Mouse (Mus musculus) forebrain, embryonic 15.5 days (tissue): ENCODE results near the gene Cabp4. TPM values are rescaled to one million over a fixed set of nuclear protein-coding genes. Genes with fewer than 3 reads are reported as not detected.

Experiments
- ATAC-seq: fragments of 200-750 bp; cut with Nextera tagmentation; replicated peaks from 2 replicates; pipeline ENCODE4 v1.8.0; 2017; ENCODE audit warnings: mild to moderate bottlenecking, moderate TSS enrichment, moderate library complexity
- H3K27ac ChIP-seq: fragments of 300-500 bp; sonication (generic); replicated peaks from 2 replicates; pipeline ENCODE4 v1.5.1; 2015; ENCODE audit warnings: mild to moderate bottlenecking, inconsistent platforms
- H3K27me3 ChIP-seq: fragments of 300-500 bp; sonication (generic); 2 replicates; pipeline ENCODE4 v1.6.1; 2015; ENCODE audit warnings: inconsistent platforms
- H3K36me3 ChIP-seq: fragments of 300-500 bp; sonication (generic); 2 replicates; pipeline ENCODE4 v1.6.1; 2015; ENCODE audit warnings: mild to moderate bottlenecking, inconsistent platforms
- H3K4me1 ChIP-seq: fragments of 300-500 bp; sonication (generic); 2 replicates; pipeline ENCODE4 v1.6.1; 2015; ENCODE audit warnings: inconsistent platforms
- H3K4me2 ChIP-seq: fragments of 300-500 bp; sonication (generic); replicated peaks from 2 replicates; pipeline ENCODE4 v1.6.1; 2015; ENCODE audit warnings: mild to moderate bottlenecking, inconsistent platforms
- H3K4me3 ChIP-seq: fragments of 300-500 bp; sonication (generic); 2 replicates; pipeline ENCODE4 v1.5.1; 2015; ENCODE audit warnings: mild to moderate bottlenecking, inconsistent platforms
- H3K9ac ChIP-seq: fragments of 300-500 bp; sonication (generic); replicated peaks from 2 replicates; pipeline ENCODE4 v1.6.1; 2015; ENCODE audit warnings: mild to moderate bottlenecking, inconsistent platforms
- H3K9me3 ChIP-seq: fragments of 300-500 bp; sonication (generic); 2 replicates; pipeline ENCODE4 v1.6.1; 2016; ENCODE audit warnings: inconsistent platforms
- WGBS: fragments of 180-500 bp; shearing (Covaris S2); methylation state at CpG from one replicate; pipeline ENCODE4 v1.1.7; 2015; ENCODE audit warnings: mixed read lengths; 5-methylcytosine and 5-hydroxymethylcytosine counted together
- polyA plus RNA-seq: library from polyadenylated mRNA; unstranded; fragments of >200 nt; fragmentation: Nextera tagmentation; extraction: Ambion mirVana; gene quantifications from 2 replicates; pipeline ENCODE4 v1.2.1, GENCODE M21; 2015

Cabp4 gene
- 0.10 and 0.15 TPM in 2 replicates for polyA plus RNA-seq

GRCm38 (mm10) chr19:4143759-4144268 lies at the start of gene Cabp4:
TSS of gene Cabp4 (minus strand) at chr19:4144033.
- no peak within 1 kb of the TSS for H3K4me3 ChIP-seq
- no peaks in the 10 kb centered on the region for H3K36me3 ChIP-seq
- peaks cover 9% of the 10 kb centered on the region for H3K4me1 ChIP-seq
- H3K9ac ChIP-seq = no peak within 1 kb of the TSS
- no peak within 1 kb of the TSS for H3K27ac ChIP-seq
- ATAC-seq = no peak
- no peaks in the 10 kb centered on the region for H3K9me3 ChIP-seq
- 86% methylated on average over 7 of the region's 7 CpGs for WGBS
- H3K27me3 ChIP-seq = no peaks in the 10 kb centered on the region
- H3K4me2 ChIP-seq = no peak within 1 kb of the TSS

DNA sequence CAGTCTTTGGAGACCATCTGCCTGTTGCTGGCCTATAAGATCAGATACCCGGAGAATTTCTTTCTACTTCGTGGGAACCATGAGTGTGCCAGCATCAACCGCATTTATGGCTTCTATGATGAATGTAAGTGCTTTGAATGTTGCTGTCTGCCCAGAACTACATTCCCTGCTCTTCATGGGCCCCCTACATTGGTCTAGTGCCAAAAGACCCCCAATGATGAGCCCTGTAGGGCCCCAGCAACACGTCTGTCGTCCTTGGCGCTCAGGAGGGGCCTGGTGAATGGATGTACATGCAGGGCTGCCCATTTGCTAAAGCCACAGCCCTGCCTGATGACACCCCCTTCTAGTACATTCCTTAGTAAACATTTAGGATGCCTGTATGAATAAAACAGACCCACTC lies 49.3 kb upstream of the Cabp4 start:
- Histone ChIP-seq H3K27me3 (no peaks in the 10 kb centered on the region), H3K4me1 (peaks cover 38% of the 10 kb centered on the region), H3K4me3 (peak overlapping the region; percentile 95), H3K9me3 (no peaks in the 10 kb centered on the region), H3K9ac (peak overlapping the region; percentile 98), H3K27ac (no peak overlapping the region), H3K4me2 (peak overlapping the region; percentile 87), H3K36me3 (peaks cover 41% of the 10 kb centered on the region)
- no peak for ATAC-seq
- 57% methylated on average over 6 of the region's 6 CpGs for WGBS

DNA sequence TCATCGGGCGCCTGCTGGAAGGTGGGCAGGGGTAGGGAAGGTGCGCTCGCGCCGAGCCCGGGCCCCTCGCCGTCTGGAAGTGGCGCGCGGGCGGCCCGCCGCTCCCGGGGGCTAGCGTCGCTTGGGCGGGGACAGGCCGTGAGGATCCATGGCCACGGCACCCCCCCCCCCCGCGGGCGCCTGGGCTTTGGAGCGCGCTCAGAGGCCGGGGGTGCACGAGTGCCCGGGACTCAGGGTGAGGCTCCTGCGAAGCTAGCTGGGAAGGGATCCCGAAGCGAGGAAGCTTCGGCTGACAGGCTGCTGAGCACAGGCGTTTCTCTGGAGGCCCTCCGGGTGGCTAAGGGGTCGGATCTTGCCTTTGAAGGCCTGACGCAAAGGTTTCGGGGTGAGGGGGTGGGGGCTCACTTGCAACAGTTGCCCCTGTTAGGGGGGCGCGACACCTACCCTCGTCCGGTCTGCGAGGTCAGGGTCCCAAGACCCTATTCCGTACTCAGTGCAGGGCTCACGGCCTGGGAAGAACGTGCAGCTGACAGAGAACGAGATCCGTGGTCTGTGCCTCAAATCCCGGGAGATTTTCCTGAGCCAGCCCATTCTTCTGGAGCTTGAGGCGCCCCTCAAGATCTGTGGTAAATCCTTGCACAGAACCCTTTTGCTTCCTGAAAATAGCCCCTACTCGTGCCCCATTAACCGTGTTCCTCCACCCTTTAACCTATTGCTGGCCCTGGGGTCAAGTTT lies 48.6 kb upstream of the Cabp4 start:
- under 1% methylated on average over 51 of the region's 52 CpGs for WGBS

DNA sequence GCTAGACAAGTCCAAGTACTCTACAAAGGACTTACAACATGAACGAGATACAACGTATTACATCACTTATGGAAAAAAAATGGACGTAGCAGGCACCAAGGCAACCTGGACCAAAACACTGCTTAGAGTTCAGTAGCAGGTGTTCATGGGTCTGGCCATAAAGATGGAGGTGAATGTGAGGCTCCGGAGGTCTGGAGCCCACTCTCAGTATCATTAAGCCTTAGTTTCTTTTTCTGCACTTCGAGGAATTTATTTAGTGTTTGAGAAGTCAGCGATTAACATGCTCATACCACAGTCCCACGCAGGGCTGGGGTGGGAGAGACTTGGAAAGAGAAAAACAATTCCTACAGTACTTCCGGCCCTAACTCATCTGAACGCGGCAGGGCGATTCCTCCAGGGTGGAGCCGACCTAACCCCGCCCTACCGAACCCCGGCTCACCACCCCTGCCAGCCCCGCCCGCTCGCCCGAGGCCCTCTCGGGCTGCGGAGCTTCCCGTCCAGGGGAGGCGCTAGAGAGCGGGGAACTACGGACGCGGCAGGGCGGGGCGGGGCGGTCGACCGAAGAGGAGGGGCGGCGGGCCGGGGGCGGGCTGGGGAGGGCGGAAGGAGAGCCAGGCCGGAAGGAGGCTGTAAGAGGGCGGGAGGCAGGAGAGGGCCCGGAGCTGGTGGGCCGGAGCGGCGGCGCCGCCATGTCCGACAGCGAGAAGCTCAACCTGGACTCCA lies 47.9 kb upstream of the Cabp4 start, which contains the start of gene Ppp1ca:
Gene Ppp1ca (plus strand): TSS at position 538 of the 723 bp plus-strand sequence.
- Histone ChIP-seq H3K36me3 (peaks cover 36% of the 10 kb centered on the region), H3K9me3 (no peaks in the 10 kb centered on the region), H3K4me3 (peak within 1 kb of the TSS; percentile 95), H3K4me2 (peak within 1 kb of the TSS; percentile 87), H3K4me1 (peaks cover 38% of the 10 kb centered on the region), H3K27me3 (no peaks in the 10 kb centered on the region), H3K9ac (peak within 1 kb of the TSS; percentile 98), H3K27ac (peak within 1 kb of the TSS; percentile 88)
- peak; percentile 87 for ATAC-seq
- WGBS = 9% methylated on average over 35 of the region's 47 CpGs

More for the DNA sequence above, 48.6 kb upstream of the Cabp4 start:
- Histone ChIP-seq H3K9ac (peak overlapping the region; percentile 98), H3K4me2 (peak overlapping the region; percentile 87), H3K4me3 (peak overlapping the region; percentile 95), H3K4me1 (peaks cover 38% of the 10 kb centered on the region), H3K27me3 (no peaks in the 10 kb centered on the region), H3K27ac (peak overlapping the region; percentile 88), H3K36me3 (peaks cover 41% of the 10 kb centered on the region), H3K9me3 (no peaks in the 10 kb centered on the region)
- peak; percentile 12 for ATAC-seq

DNA sequence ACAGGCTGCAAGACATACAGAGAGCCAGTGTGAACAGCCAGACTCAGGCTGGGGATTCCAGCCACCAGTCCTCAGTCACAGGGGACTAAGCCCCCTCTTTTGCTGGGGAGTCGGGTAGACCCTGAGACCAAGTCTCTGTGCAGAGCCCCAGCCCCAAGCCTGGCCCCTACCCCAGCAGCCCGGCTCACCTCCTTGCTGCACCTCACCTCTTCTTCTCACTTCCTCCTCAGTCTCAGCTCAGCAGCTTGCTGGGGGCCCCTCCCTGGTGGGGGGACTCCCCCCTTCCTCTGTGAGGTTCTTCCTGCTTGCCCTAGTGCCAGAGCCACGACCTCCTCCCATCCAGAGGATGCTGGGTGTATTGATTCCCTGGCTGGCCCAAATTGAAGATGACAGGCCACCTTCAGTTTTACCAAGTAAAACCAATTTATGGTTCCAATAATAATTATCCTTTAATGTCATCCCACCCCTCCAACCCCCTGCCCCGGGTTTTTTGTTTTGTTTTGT lies 47.0 kb upstream of the Cabp4 start, which contains the start of gene Tbc1d10c:
Gene Tbc1d10c (minus strand): TSS at position 454 of the 504 bp plus-strand sequence.
- H3K27me3 ChIP-seq = no peaks in the 10 kb centered on the region
- H3K4me2 ChIP-seq = peak within 1 kb of the TSS; percentile 87
- no peaks in the 10 kb centered on the region for H3K9me3 ChIP-seq
- peaks cover 27% of the 10 kb centered on the region for H3K36me3 ChIP-seq
- peak within 1 kb of the TSS; percentile 95 for H3K4me3 ChIP-seq
- H3K9ac ChIP-seq = peak within 1 kb of the TSS; percentile 98
- peak within 1 kb of the TSS; percentile 88 for H3K27ac ChIP-seq
- WGBS = 74% methylated on average over 4 of the region's 4 CpGs
- no peak for ATAC-seq
- peaks cover 35% of the 10 kb centered on the region for H3K4me1 ChIP-seq

DNA sequence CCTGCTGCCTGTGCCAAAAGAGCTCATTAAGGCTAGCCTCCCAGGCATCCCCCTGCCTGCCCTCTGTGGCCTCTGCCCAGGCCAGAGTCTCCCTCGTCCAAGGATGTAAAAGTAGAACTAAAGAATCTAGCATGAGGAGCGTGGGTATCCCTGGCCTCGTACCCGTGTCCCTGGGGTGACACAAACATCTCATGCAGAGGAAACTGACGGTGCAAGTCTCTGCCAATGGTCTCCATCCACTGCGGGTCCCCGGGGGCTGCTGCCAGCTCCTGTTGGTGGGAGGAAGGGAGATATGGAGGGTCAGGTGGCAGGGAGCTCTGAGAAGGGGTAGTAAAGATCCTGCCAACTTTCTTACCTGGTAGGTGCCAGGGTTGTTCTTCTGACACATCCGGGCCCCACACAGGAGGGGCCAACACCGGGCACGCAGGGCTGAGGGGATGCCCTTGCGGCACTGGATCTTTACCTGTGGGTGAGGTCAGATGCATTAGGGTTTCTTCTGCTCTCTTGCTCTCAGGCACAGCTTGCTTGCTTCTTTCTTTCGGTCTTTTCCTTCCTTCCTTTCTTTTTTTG lies 45.3 kb upstream of the Cabp4 start:
- Histone ChIP-seq H3K9me3 (no peaks in the 10 kb centered on the region), H3K36me3 (peaks cover 10% of the 10 kb centered on the region), H3K9ac (no peak overlapping the region), H3K4me2 (no peak overlapping the region), H3K4me1 (peaks cover 20% of the 10 kb centered on the region), H3K27me3 (no peaks in the 10 kb centered on the region), H3K4me3 (no peak overlapping the region), H3K27ac (no peak overlapping the region)
- ATAC-seq = no peak
- 92% methylated on average over 12 of the region's 12 CpGs for WGBS

GRCm38 (mm10) chr19:4187303-4187702 lies 43.5 kb upstream of the Cabp4 start:
- Histone ChIP-seq H3K4me1 (0 out of 2 replicates have a peak, but pooled peaks cover 3% of the 10 kb centered on the region), H3K4me3 (no peak overlapping the region), H3K9ac (no peak overlapping the region), H3K4me2 (no peak overlapping the region), H3K27ac (no peak overlapping the region), H3K9me3 (no peaks in the 10 kb centered on the region), H3K27me3 (no peaks in the 10 kb centered on the region), H3K36me3 (no peaks in the 10 kb centered on the region)
- 71% methylated on average over 3 of the region's 3 CpGs for WGBS
- no peak for ATAC-seq

- Histone ChIP-seq H3K27ac (no peak overlapping the region), H3K9me3 (no peaks in the 10 kb centered on the region), H3K36me3 (no peaks in the 10 kb centered on the region), H3K4me2 (no peak overlapping the region), H3K9ac (no peak overlapping the region), H3K4me1 (peaks cover 8% of the 10 kb centered on the region), H3K4me3 (no peak overlapping the region), H3K27me3 (no peaks in the 10 kb centered on the region)
- ATAC-seq = no peak
- 66% methylated on average over 15 of the region's 15 CpGs for WGBS
Observed at GRCm38 (mm10) chr19:4184976-4185975, 41.4 kb upstream of the Cabp4 start.

DNA sequence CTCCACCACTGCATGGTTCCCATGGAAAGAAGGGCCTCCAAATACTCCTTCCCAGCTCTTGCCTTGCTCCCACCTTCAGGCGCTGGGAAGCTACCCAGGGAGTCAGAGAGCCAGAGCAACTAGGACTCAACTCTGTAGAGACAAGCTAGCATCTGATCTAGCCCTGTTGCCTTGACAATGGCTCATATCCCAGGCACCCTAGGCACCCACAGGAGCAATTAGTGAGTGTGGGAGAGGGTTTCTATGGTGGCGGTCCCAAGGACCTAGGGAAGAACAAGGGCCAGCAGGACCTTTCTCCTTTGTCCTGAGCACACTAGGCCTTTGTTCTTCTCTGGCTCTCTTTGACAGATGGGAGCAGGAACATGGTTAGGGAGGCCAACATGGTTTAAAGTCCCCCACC lies 39.9 kb upstream of the Cabp4 start:
- ATAC-seq = no peak
- Histone ChIP-seq H3K9me3 (no peaks in the 10 kb centered on the region), H3K27me3 (no peaks in the 10 kb centered on the region), H3K4me3 (no peak overlapping the region), H3K4me2 (no peak overlapping the region), H3K27ac (no peak overlapping the region), H3K9ac (no peak overlapping the region), H3K4me1 (peaks cover 8% of the 10 kb centered on the region), H3K36me3 (no peaks in the 10 kb centered on the region)
- WGBS = 68% methylated on average over 2 of the region's 2 CpGs

DNA sequence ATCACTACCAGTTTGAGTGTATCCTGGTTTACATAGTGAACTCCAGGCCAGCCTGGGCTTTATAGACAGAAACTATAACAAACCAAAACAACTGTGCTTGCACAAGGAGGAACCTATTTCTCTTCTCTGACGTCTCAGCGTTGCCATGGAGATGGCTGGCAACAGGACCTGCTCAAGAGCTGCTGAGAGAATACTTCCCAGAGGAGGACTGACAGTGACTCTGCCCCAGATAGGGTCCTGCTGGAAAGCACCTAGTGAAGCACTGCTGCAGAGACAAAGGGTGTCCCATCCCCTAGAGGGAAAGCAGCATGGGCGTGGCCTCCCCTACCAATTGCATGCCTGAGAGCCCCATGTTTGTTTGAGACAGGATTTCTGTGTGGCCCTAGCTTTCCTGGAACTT lies 38.1 kb upstream of the Cabp4 start:
- H3K36me3 ChIP-seq = no peaks in the 10 kb centered on the region
- no peak overlapping the region for H3K9ac ChIP-seq
- peak; percentile 57; the same call in 1 of the 2 replicates for ATAC-seq
- H3K27ac ChIP-seq = no peak overlapping the region
- H3K9me3 ChIP-seq = no peaks in the 10 kb centered on the region
- H3K4me3 ChIP-seq = no peak overlapping the region
- 49% methylated on average over 3 of the region's 3 CpGs for WGBS
- H3K4me1 ChIP-seq = peaks cover 8% of the 10 kb centered on the region
- H3K27me3 ChIP-seq = no peaks in the 10 kb centered on the region
- H3K4me2 ChIP-seq = no peak overlapping the region

DNA sequence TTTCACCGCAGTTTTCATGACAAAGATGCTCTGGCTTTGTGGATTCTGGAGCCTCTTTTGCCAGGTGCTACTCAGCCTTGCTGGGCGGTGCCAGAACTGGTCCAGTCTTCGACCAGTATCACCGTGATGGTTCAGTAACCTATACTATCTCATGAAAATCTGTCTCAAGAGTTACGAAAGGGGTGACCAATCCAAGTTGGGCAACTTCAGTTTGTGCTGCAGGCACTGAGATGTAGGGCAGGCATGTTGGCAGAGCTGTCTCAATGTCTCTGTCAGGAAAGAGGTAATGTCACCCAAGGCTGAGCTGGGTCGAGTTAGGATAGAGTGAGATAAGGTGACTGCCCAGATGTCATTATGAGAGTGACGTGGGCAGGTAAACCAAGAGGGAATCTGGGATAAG lies 36.6 kb upstream of the Cabp4 start:
- peaks cover 11% of the 10 kb centered on the region for H3K4me1 ChIP-seq
- H3K9me3 ChIP-seq = no peaks in the 10 kb centered on the region
- no peak overlapping the region for H3K4me3 ChIP-seq
- H3K4me2 ChIP-seq = no peak overlapping the region
- H3K27me3 ChIP-seq = no peaks in the 10 kb centered on the region
- no peak for ATAC-seq
- H3K9ac ChIP-seq = no peak overlapping the region
- H3K27ac ChIP-seq = no peak overlapping the region
- no peaks in the 10 kb centered on the region for H3K36me3 ChIP-seq
- 87% methylated on average over 7 of the region's 7 CpGs for WGBS
